Mouse (Mus musculus) forebrain, embryonic 16.5 days (tissue): Measurements from ENCODE around the gene Bach1. TPM values are rescaled to one million over a fixed set of nuclear protein-coding genes. Genes with fewer than 3 reads are reported as not detected.

Experiments used
- ATAC-seq: fragments of 200-750 bp; cut with Nextera tagmentation; 2 replicates; pipeline ENCODE4 v1.8.0; 2017; ENCODE audit warnings: mild to moderate bottlenecking, moderate library complexity
- H3K27ac ChIP-seq: fragments of 300-500 bp; sonication (generic); 2 replicates; pipeline ENCODE4 v1.5.1; 2014; ENCODE audit warnings: low read length, control low read depth
- H3K27me3 ChIP-seq: fragments of 300-500 bp; sonication (generic); replicated peaks from 2 replicates; pipeline ENCODE4 v1.6.1; 2014; ENCODE audit warnings: low read length; ENCODE audit not compliant: control insufficient read depth, insufficient read depth
- H3K36me3 ChIP-seq: fragments of 300-500 bp; sonication (generic); 2 replicates; pipeline ENCODE4 v1.6.1; 2014; ENCODE audit not compliant: control insufficient read depth, insufficient read depth
- H3K4me1 ChIP-seq: fragments of 300-500 bp; sonication (generic); replicated peaks from 2 replicates; pipeline ENCODE4 v1.6.1; 2014; ENCODE audit warnings: low read length; ENCODE audit not compliant: control insufficient read depth, insufficient read depth
- H3K4me2 ChIP-seq: fragments of 300-500 bp; sonication (generic); 2 replicates; pipeline ENCODE4 v1.6.1; 2014; ENCODE audit warnings: mild to moderate bottlenecking, low read length, control low read depth
- H3K4me3 ChIP-seq: fragments of 300-500 bp; sonication (generic); replicated peaks from 2 replicates; pipeline ENCODE4 v1.5.1; 2014; ENCODE audit warnings: mild to moderate bottlenecking, low read length, control low read depth
- H3K9ac ChIP-seq: fragments of 300-500 bp; sonication (generic); replicated peaks from 2 replicates; pipeline ENCODE4 v1.6.1; 2014; ENCODE audit warnings: low read depth, low read length, control low read depth
- H3K9me3 ChIP-seq: fragments of 300-500 bp; sonication (generic); 2 replicates; pipeline ENCODE4 v1.6.1; 2016; ENCODE audit warnings: low read length; ENCODE audit not compliant: control insufficient read depth
- WGBS: fragments of 180-500 bp; shearing (Covaris S2); extraction: QIAGEN DNeasy Blood & Tissue Kit; methylation state at CpG from one replicate; pipeline ENCODE4 v1.1.7; 2014; 5-methylcytosine and 5-hydroxymethylcytosine counted together
- polyA plus RNA-seq: library from polyadenylated mRNA; unstranded; fragments of >200 nt; fragmentation: Nextera tagmentation; extraction: Ambion mirVana; gene quantifications from 2 replicates; pipeline ENCODE4 v1.2.1, GENCODE M21; 2015

Gene Bach1
- polyA plus RNA-seq, 1 experiment from 2014 or later = 21.4 TPM

GRCm38 (mm10) chr16:87661636-87662035 lies 37.1 kb upstream of the Bach1 start:
- Histone ChIP-seq H3K9me3 (no peaks in the 10 kb centered on the region), H3K9ac (no peak overlapping the region), H3K4me3 (no peak overlapping the region), H3K4me2 (no peak overlapping the region), H3K27me3 (no peaks in the 10 kb centered on the region), H3K4me1 (no peaks in the 10 kb centered on the region), H3K27ac (no peak overlapping the region), H3K36me3 (no peaks in the 10 kb centered on the region)
- no peak for ATAC-seq
- WGBS = 93% methylated on average over 8 of the region's 8 CpGs

- Histone ChIP-seq H3K27me3 (no peaks in the 10 kb centered on the region), H3K9me3 (no peaks in the 10 kb centered on the region), H3K4me3 (no peak overlapping the region), H3K4me1 (no peaks in the 10 kb centered on the region), H3K36me3 (no peaks in the 10 kb centered on the region), H3K4me2 (no peak overlapping the region), H3K9ac (no peak overlapping the region), H3K27ac (no peak overlapping the region)
- no peak for ATAC-seq
- 93% methylated on average over 2 of the region's 2 CpGs for WGBS
Measured at GRCm38 (mm10) chr16:87662528-87662927, 36.2 kb upstream of the Bach1 start.

- no peaks in the 10 kb centered on the region for H3K9me3 ChIP-seq
- H3K4me1 ChIP-seq = no peaks in the 10 kb centered on the region
- 78% methylated on average over 6 of the region's 6 CpGs for WGBS
- no peak overlapping the region for H3K4me2 ChIP-seq
- no peak overlapping the region for H3K9ac ChIP-seq
- H3K4me3 ChIP-seq = no peak overlapping the region
- no peaks in the 10 kb centered on the region for H3K36me3 ChIP-seq
- no peak overlapping the region for H3K27ac ChIP-seq
- no peaks in the 10 kb centered on the region for H3K27me3 ChIP-seq
- ATAC-seq = no peak
Measured at GRCm38 (mm10) chr16:87663890-87664289, 34.9 kb upstream of the Bach1 start.

GRCm38 (mm10) chr16:87665246-87665645 lies 33.5 kb upstream of the Bach1 start:
- H3K4me3 ChIP-seq = no peak overlapping the region
- ATAC-seq = no peak
- WGBS = 78% methylated on average over 9 of the region's 9 CpGs
- no peak overlapping the region for H3K4me2 ChIP-seq
- no peaks in the 10 kb centered on the region for H3K4me1 ChIP-seq
- no peaks in the 10 kb centered on the region for H3K9me3 ChIP-seq
- H3K27me3 ChIP-seq = no peaks in the 10 kb centered on the region
- no peak overlapping the region for H3K27ac ChIP-seq
- no peaks in the 10 kb centered on the region for H3K36me3 ChIP-seq
- no peak overlapping the region for H3K9ac ChIP-seq

- Histone ChIP-seq H3K4me3 (no peak overlapping the region), H3K9me3 (no peaks in the 10 kb centered on the region), H3K27ac (no peak overlapping the region), H3K36me3 (no peaks in the 10 kb centered on the region), H3K4me2 (no peak overlapping the region), H3K27me3 (no peaks in the 10 kb centered on the region), H3K9ac (no peak overlapping the region), H3K4me1 (no peaks in the 10 kb centered on the region)
- no peak for ATAC-seq
- WGBS = 90% methylated on average over 19 of the region's 19 CpGs
Measured at GRCm38 (mm10) chr16:87665752-87666619, 32.8 kb upstream of the Bach1 start.

- H3K36me3 ChIP-seq = no peaks in the 10 kb centered on the region
- H3K27ac ChIP-seq = no peak overlapping the region
- no peak overlapping the region for H3K4me3 ChIP-seq
- no peak overlapping the region for H3K9ac ChIP-seq
- no peaks in the 10 kb centered on the region for H3K4me1 ChIP-seq
- no peak overlapping the region for H3K4me2 ChIP-seq
- H3K9me3 ChIP-seq = no peaks in the 10 kb centered on the region
- H3K27me3 ChIP-seq = no peaks in the 10 kb centered on the region
- WGBS = 82% methylated on average over 4 of the region's 4 CpGs
- no peak for ATAC-seq
Measured at GRCm38 (mm10) chr16:87666620-87667004, 32.1 kb upstream of the Bach1 start.

- no peak overlapping the region for H3K4me2 ChIP-seq
- ATAC-seq = no peak
- no peaks in the 10 kb centered on the region for H3K36me3 ChIP-seq
- H3K4me1 ChIP-seq = no peaks in the 10 kb centered on the region
- H3K4me3 ChIP-seq = no peak overlapping the region
- no peak overlapping the region for H3K27ac ChIP-seq
- 89% methylated on average over 6 of the region's 6 CpGs for WGBS
- no peak overlapping the region for H3K9ac ChIP-seq
- no peaks in the 10 kb centered on the region for H3K9me3 ChIP-seq
- no peaks in the 10 kb centered on the region for H3K27me3 ChIP-seq
Measured at GRCm38 (mm10) chr16:87668002-87668401, 30.7 kb upstream of the Bach1 start.

GRCm38 (mm10) chr16:87670091-87670820 lies 28.5 kb upstream of the Bach1 start:
- H3K4me3 ChIP-seq = no peak overlapping the region
- 65% methylated on average over 8 of the region's 8 CpGs for WGBS
- no peak for ATAC-seq

GRCm38 (mm10) chr16:87670821-87671165 lies 28.0 kb upstream of the Bach1 start:
- 81% methylated on average over 9 of the region's 9 CpGs for WGBS
- H3K27ac ChIP-seq = no peak overlapping the region
- no peak overlapping the region for H3K9ac ChIP-seq
- no peak overlapping the region for H3K4me3 ChIP-seq
- no peak for ATAC-seq
- no peaks in the 10 kb centered on the region for H3K27me3 ChIP-seq
- H3K4me1 ChIP-seq = no peaks in the 10 kb centered on the region
- no peaks in the 10 kb centered on the region for H3K9me3 ChIP-seq
- H3K4me2 ChIP-seq = no peak overlapping the region
- H3K36me3 ChIP-seq = no peaks in the 10 kb centered on the region

More at GRCm38 (mm10) chr16:87670091-87670820, 28.5 kb upstream of the Bach1 start:
- no peaks in the 10 kb centered on the region for H3K9me3 ChIP-seq
- H3K27me3 ChIP-seq = no peaks in the 10 kb centered on the region
- no peak overlapping the region for H3K9ac ChIP-seq
- no peak overlapping the region for H3K4me2 ChIP-seq
- no peaks in the 10 kb centered on the region for H3K4me1 ChIP-seq
- no peak overlapping the region for H3K27ac ChIP-seq
- H3K36me3 ChIP-seq = no peaks in the 10 kb centered on the region
